Mouse (Mus musculus) forebrain, embryonic 12.5 days (tissue): ENCODE measurements around the gene Cnnm4. TPM values are rescaled to one million over a fixed set of nuclear protein-coding genes. Genes with fewer than 3 reads are reported as not detected.
A peak's percentile ranks its signal among the peaks of the same experiment; 100 is the strongest.

Source experiments
- ATAC-seq: fragments of 200-750 bp; cut with Nextera tagmentation; 2 replicates; pipeline ENCODE4 v1.8.0; 2017; ENCODE audit warnings: moderate TSS enrichment; ENCODE audit not compliant: low FRiP score
- H3K27ac ChIP-seq: fragments of 300-500 bp; sonication (generic); 2 replicates; pipeline ENCODE4 v1.5.1; 2016; ENCODE audit warnings: mild to moderate bottlenecking
- H3K27me3 ChIP-seq: fragments of 300-500 bp; sonication (generic); 2 replicates; pipeline ENCODE4 v1.6.1; 2016; ENCODE audit warnings: mild to moderate bottlenecking
- H3K36me3 ChIP-seq: fragments of 300-500 bp; sonication (generic); replicated peaks from 2 replicates; pipeline ENCODE4 v1.6.1; 2016; ENCODE audit warnings: mild to moderate bottlenecking
- H3K4me1 ChIP-seq: fragments of 300-500 bp; sonication (generic); 2 replicates; pipeline ENCODE4 v1.6.1; 2016
- H3K4me2 ChIP-seq: fragments of 300-500 bp; sonication (generic); 2 replicates; pipeline ENCODE4 v1.6.1; 2016; ENCODE audit warnings: mild to moderate bottlenecking, moderate library complexity
- H3K4me3 ChIP-seq: fragments of 300-500 bp; sonication (generic); replicated peaks from 2 replicates; pipeline ENCODE4 v1.5.1; 2016; ENCODE audit warnings: mild to moderate bottlenecking
- H3K9ac ChIP-seq: fragments of 300-500 bp; sonication (generic); 2 replicates; pipeline ENCODE4 v1.6.1; 2016; ENCODE audit warnings: mild to moderate bottlenecking
- H3K9me3 ChIP-seq: fragments of 300-500 bp; sonication (generic); 2 replicates; pipeline ENCODE4 v1.6.1; 2016
- WGBS: fragments of 180-500 bp; shearing (Covaris S2); methylation state at CpG from one replicate; pipeline ENCODE4 v1.1.7; 2016; 5-methylcytosine and 5-hydroxymethylcytosine counted together
- polyA plus RNA-seq: library from polyadenylated mRNA; unstranded; fragments of >200 nt; fragmentation: Nextera tagmentation; extraction: Ambion mirVana; gene quantifications from 2 replicates; pipeline ENCODE4 v1.2.1, GENCODE M21; 2016

Cnnm4 gene
- polyA plus RNA-seq, 1 experiment from 2014 or later, result 9.9 TPM

- 90% methylated on average over 5 of the region's 5 CpGs for WGBS
- H3K4me1 ChIP-seq, result peaks cover 8% of the 10 kb centered on the region
- no peak overlapping the region for H3K4me3 ChIP-seq
- no peak overlapping the region for H3K9ac ChIP-seq
- H3K27me3 ChIP-seq, result no peaks in the 10 kb centered on the region
- ATAC-seq, result no peak
- no peak overlapping the region for H3K4me2 ChIP-seq
- H3K36me3 ChIP-seq, result peaks cover 9% of the 10 kb centered on the region; the same call in 1 of the 2 replicates
- H3K27ac ChIP-seq, result no peak overlapping the region
- no peaks in the 10 kb centered on the region for H3K9me3 ChIP-seq
Measured at GRCm38 (mm10) chr1:36446841-36447240, 24.6 kb upstream of the Cnnm4 start.

GRCm38 (mm10) chr1:36454055-36454815 lies 17.2 kb upstream of the Cnnm4 start:
- WGBS, result 82% methylated on average over 6 of the region's 6 CpGs
- ATAC-seq, result no peak

GRCm38 (mm10) chr1:36457388-36458014 lies 13.9 kb upstream of the Cnnm4 start:
- no peak overlapping the region for H3K4me3 ChIP-seq
- H3K4me1 ChIP-seq, result no peaks in the 10 kb centered on the region
- no peaks in the 10 kb centered on the region for H3K36me3 ChIP-seq
- no peaks in the 10 kb centered on the region for H3K27me3 ChIP-seq
- H3K4me2 ChIP-seq, result no peak overlapping the region
- no peak overlapping the region for H3K9ac ChIP-seq
- 50% methylated on average over 7 of the region's 7 CpGs for WGBS
- H3K9me3 ChIP-seq, result no peaks in the 10 kb centered on the region
- no peak for ATAC-seq
- no peak overlapping the region for H3K27ac ChIP-seq

More at GRCm38 (mm10) chr1:36454055-36454815, 17.2 kb upstream of the Cnnm4 start:
- Histone ChIP-seq H3K4me2 (no peak overlapping the region), H3K27me3 (no peaks in the 10 kb centered on the region), H3K4me1 (no peaks in the 10 kb centered on the region), H3K4me3 (no peak overlapping the region), H3K9me3 (no peaks in the 10 kb centered on the region), H3K27ac (no peak overlapping the region), H3K9ac (no peak overlapping the region), H3K36me3 (no peaks in the 10 kb centered on the region)

- no peak for ATAC-seq
Measured at GRCm38 (mm10) chr1:36458169-36458568, 13.3 kb upstream of the Cnnm4 start.

GRCm38 (mm10) chr1:36461829-36462228 lies 9.6 kb upstream of the Cnnm4 start:
- 68% methylated on average over 2 of the region's 2 CpGs for WGBS
- Histone ChIP-seq H3K9me3 (no peaks in the 10 kb centered on the region), H3K4me2 (no peak overlapping the region), H3K27ac (no peak overlapping the region), H3K36me3 (no peaks in the 10 kb centered on the region), H3K4me3 (no peak overlapping the region), H3K9ac (no peak overlapping the region), H3K4me1 (no peaks in the 10 kb centered on the region), H3K27me3 (no peaks in the 10 kb centered on the region)
- ATAC-seq, result no peak

More at GRCm38 (mm10) chr1:36458169-36458568, 13.3 kb upstream of the Cnnm4 start:
- H3K9ac ChIP-seq, result no peak overlapping the region
- no peak overlapping the region for H3K4me2 ChIP-seq
- no peaks in the 10 kb centered on the region for H3K27me3 ChIP-seq
- H3K4me1 ChIP-seq, result no peaks in the 10 kb centered on the region
- no peak overlapping the region for H3K4me3 ChIP-seq
- WGBS, result 94% methylated on average over 5 of the region's 5 CpGs
- H3K36me3 ChIP-seq, result no peaks in the 10 kb centered on the region
- no peaks in the 10 kb centered on the region for H3K9me3 ChIP-seq
- H3K27ac ChIP-seq, result no peak overlapping the region

GRCm38 (mm10) chr1:36465641-36466160 lies 5.7 kb upstream of the Cnnm4 start:
- no peaks in the 10 kb centered on the region for H3K36me3 ChIP-seq
- H3K9me3 ChIP-seq, result no peaks in the 10 kb centered on the region
- no peak overlapping the region for H3K4me3 ChIP-seq
- H3K27ac ChIP-seq, result no peak overlapping the region
- no peak overlapping the region for H3K4me2 ChIP-seq
- H3K4me1 ChIP-seq, result 0 out of 2 replicates have a peak, but pooled peaks cover under 1% of the 10 kb centered on the region
- 0 out of 2 replicates have a peak, but pooled peaks cover 3% of the 10 kb centered on the region for H3K27me3 ChIP-seq
- ATAC-seq, result no peak
- no peak overlapping the region for H3K9ac ChIP-seq
- WGBS, result 82% methylated on average over 4 of the region's 4 CpGs

GRCm38 (mm10) chr1:36467446-36467845 lies 4.0 kb upstream of the Cnnm4 start:
- H3K4me2 ChIP-seq, result no peak overlapping the region
- no peak overlapping the region for H3K4me3 ChIP-seq
- H3K9ac ChIP-seq, result no peak overlapping the region
- H3K27ac ChIP-seq, result no peak overlapping the region
- WGBS, result 49% methylated on average over 5 of the region's 5 CpGs
- H3K27me3 ChIP-seq, result 0 out of 2 replicates have a peak, but pooled peaks cover 3% of the 10 kb centered on the region
- H3K36me3 ChIP-seq, result no peaks in the 10 kb centered on the region
- H3K9me3 ChIP-seq, result no peaks in the 10 kb centered on the region
- peaks cover 11% of the 10 kb centered on the region for H3K4me1 ChIP-seq
- no peak for ATAC-seq

- no peak overlapping the region for H3K4me3 ChIP-seq
- H3K4me1 ChIP-seq, result peaks cover 36% of the 10 kb centered on the region
- no peak overlapping the region for H3K4me2 ChIP-seq
- H3K36me3 ChIP-seq, result no peaks in the 10 kb centered on the region
- no peak for ATAC-seq
- H3K9ac ChIP-seq, result no peak overlapping the region
- H3K27ac ChIP-seq, result no peak overlapping the region
- no peaks in the 10 kb centered on the region for H3K9me3 ChIP-seq
- WGBS, result 48% methylated on average over 2 of the region's 2 CpGs
- 0 out of 2 replicates have a peak, but pooled peaks cover 3% of the 10 kb centered on the region for H3K27me3 ChIP-seq
Measured at GRCm38 (mm10) chr1:36469811-36470444, 1.5 kb upstream of the Cnnm4 start.

- Histone ChIP-seq H3K27me3 (0 out of 2 replicates have a peak, but pooled peaks cover 3% of the 10 kb centered on the region), H3K4me1 (peaks cover 55% of the 10 kb centered on the region), H3K27ac (no peak overlapping the region), H3K9ac (peak overlapping the region; percentile 65), H3K36me3 (no peaks in the 10 kb centered on the region), H3K4me3 (peak overlapping the region; percentile 66), H3K4me2 (peak overlapping the region; percentile 66), H3K9me3 (no peaks in the 10 kb centered on the region)
- ATAC-seq, result peak; percentile 27
- WGBS, result 13% methylated on average over 18 of the region's 18 CpGs
Measured at GRCm38 (mm10) chr1:36472106-36472440, 653 bp downstream of the Cnnm4 start.

- 81% methylated on average over 10 of the region's 10 CpGs for WGBS
- H3K9me3 ChIP-seq, result no peaks in the 10 kb centered on the region
- 0 out of 2 replicates have a peak, but pooled peaks cover 3% of the 10 kb centered on the region for H3K27me3 ChIP-seq
- H3K4me3 ChIP-seq, result 0 out of 2 replicates have a peak overlapping the region, but pooled peaks have one; percentile 66
- peaks cover 57% of the 10 kb centered on the region for H3K4me1 ChIP-seq
- peak overlapping the region; percentile 66 for H3K4me2 ChIP-seq
- H3K36me3 ChIP-seq, result no peaks in the 10 kb centered on the region
- 0 out of 2 replicates have a peak overlapping the region, but pooled peaks have one; percentile 25 for H3K9ac ChIP-seq
- no peak overlapping the region for H3K27ac ChIP-seq
- no peak for ATAC-seq
Measured at GRCm38 (mm10) chr1:36473211-36473780, 1.9 kb downstream of the Cnnm4 start.

GRCm38 (mm10) chr1:36474646-36475045 lies 3.2 kb downstream of the Cnnm4 start:
- Histone ChIP-seq H3K27ac (no peak overlapping the region), H3K36me3 (no peaks in the 10 kb centered on the region), H3K4me3 (no peak overlapping the region), H3K4me2 (peak overlapping the region; percentile 66), H3K9me3 (no peaks in the 10 kb centered on the region), H3K27me3 (no peaks in the 10 kb centered on the region), H3K9ac (no peak overlapping the region), H3K4me1 (peaks cover 57% of the 10 kb centered on the region)
- WGBS, result 79% methylated on average over 3 of the region's 3 CpGs
- ATAC-seq, result no peak
